Mouse (Mus musculus) hindbrain, embryonic 15.5 days (tissue): ENCODE measurements at regions not wholly inside any gene's neighbourhood (a gene's known extent, or its start where the extent isn't known, plus 50 kb on each side); places are given as distances from the start of the nearest gene placed in this dataset.
A peak's percentile ranks its signal among the peaks of the same experiment; 100 is the strongest.

Source experiments
- ATAC-seq: fragments of 200-750 bp; cut with Nextera tagmentation; 2 replicates; pipeline ENCODE4 v1.8.0; 2017; ENCODE audit warnings: low read depth, moderate number of reproducible peaks, moderate TSS enrichment; ENCODE audit not compliant: low FRiP score
- H3K27ac ChIP-seq: fragments of 300-500 bp; sonication (generic); replicated peaks from 2 replicates; pipeline ENCODE4 v1.5.1; 2015; ENCODE audit warnings: mild to moderate bottlenecking, inconsistent platforms
- H3K27me3 ChIP-seq: fragments of 300-500 bp; sonication (generic); 2 replicates; pipeline ENCODE4 v1.6.1; 2015; ENCODE audit warnings: control low read depth, inconsistent platforms
- H3K36me3 ChIP-seq: fragments of 300-500 bp; sonication (generic); 2 replicates; pipeline ENCODE4 v1.6.1; 2015; ENCODE audit warnings: control low read depth, inconsistent platforms
- H3K4me1 ChIP-seq: fragments of 300-500 bp; sonication (generic); replicated peaks from 2 replicates; pipeline ENCODE4 v1.6.1; 2015; ENCODE audit warnings: control low read depth, inconsistent platforms
- H3K4me2 ChIP-seq: fragments of 300-500 bp; sonication (generic); 2 replicates; pipeline ENCODE4 v1.6.1; 2015; ENCODE audit warnings: moderate library complexity, mild to moderate bottlenecking, inconsistent platforms
- H3K4me3 ChIP-seq: fragments of 300-500 bp; sonication (generic); 2 replicates; pipeline ENCODE4 v1.5.1; 2015; ENCODE audit warnings: mild to moderate bottlenecking, inconsistent platforms
- H3K9ac ChIP-seq: fragments of 300-500 bp; sonication (generic); 2 replicates; pipeline ENCODE4 v1.6.1; 2015; ENCODE audit warnings: inconsistent platforms
- H3K9me3 ChIP-seq: fragments of 300-500 bp; sonication (generic); 2 replicates; pipeline ENCODE4 v1.6.1; 2016; ENCODE audit warnings: control low read depth, inconsistent platforms
- WGBS: fragments of 180-500 bp; shearing (Covaris S2); methylation state at CpG from one replicate; pipeline ENCODE4 v1.1.7; 2015; 5-methylcytosine and 5-hydroxymethylcytosine counted together

- Histone ChIP-seq H3K27me3 (no peaks in the 10 kb centered on the region), H3K4me3 (no peak overlapping the region), H3K4me2 (peak overlapping the region; percentile 26), H3K4me1 (0 out of 2 replicates have a peak, but pooled peaks cover 8% of the 10 kb centered on the region), H3K27ac (no peak overlapping the region), H3K36me3 (no peaks in the 10 kb centered on the region), H3K9me3 (no peaks in the 10 kb centered on the region), H3K9ac (no peak overlapping the region)
- ATAC-seq = no peak; the same call in 1 of the 2 replicates
- WGBS = 26% methylated on average over 12 of the region's 12 CpGs
These were observed 142.4 kb upstream of the Sp8 start for GRCm38 (mm10) chr12:118703730-118704129.

- Histone ChIP-seq H3K27me3 (no peaks in the 10 kb centered on the region), H3K9ac (no peak overlapping the region), H3K4me2 (peak overlapping the region; percentile 26; the same call in 1 of the 2 replicates), H3K27ac (no peak overlapping the region), H3K4me1 (0 out of 2 replicates have a peak, but pooled peaks cover 8% of the 10 kb centered on the region), H3K9me3 (no peaks in the 10 kb centered on the region), H3K4me3 (no peak overlapping the region), H3K36me3 (no peaks in the 10 kb centered on the region)
- 44% methylated on average over 11 of the region's 11 CpGs for WGBS
- no peak for ATAC-seq
These were observed 143.0 kb upstream of the Sp8 start for GRCm38 (mm10) chr12:118703068-118703662.

GRCm38 (mm10) chr12:118701838-118702237, 144.3 kb upstream of the Sp8 start:
- 86% methylated on average over 2 of the region's 2 CpGs for WGBS
- H3K9ac ChIP-seq = no peak overlapping the region

GRCm38 (mm10) chr12:118698110-118698509, 148.0 kb upstream of the Sp8 start:
- Histone ChIP-seq H3K9ac (no peak overlapping the region), H3K27ac (no peak overlapping the region), H3K9me3 (no peaks in the 10 kb centered on the region), H3K27me3 (no peaks in the 10 kb centered on the region), H3K36me3 (no peaks in the 10 kb centered on the region), H3K4me2 (no peak overlapping the region), H3K4me3 (no peak overlapping the region), H3K4me1 (0 out of 2 replicates have a peak, but pooled peaks cover 2% of the 10 kb centered on the region)
- ATAC-seq = no peak

More at GRCm38 (mm10) chr12:118701838-118702237, 144.3 kb upstream of the Sp8 start:
- H3K27ac ChIP-seq = no peak overlapping the region
- H3K4me2 ChIP-seq = no peak overlapping the region
- H3K36me3 ChIP-seq = no peaks in the 10 kb centered on the region
- no peaks in the 10 kb centered on the region for H3K27me3 ChIP-seq
- no peak overlapping the region for H3K4me3 ChIP-seq
- ATAC-seq = no peak
- no peaks in the 10 kb centered on the region for H3K9me3 ChIP-seq
- H3K4me1 ChIP-seq = 0 out of 2 replicates have a peak, but pooled peaks cover 8% of the 10 kb centered on the region

- Histone ChIP-seq H3K9ac (no peak overlapping the region), H3K27me3 (no peaks in the 10 kb centered on the region), H3K4me1 (no peaks in the 10 kb centered on the region), H3K27ac (no peak overlapping the region), H3K36me3 (no peaks in the 10 kb centered on the region), H3K4me2 (no peak overlapping the region), H3K4me3 (no peak overlapping the region), H3K9me3 (no peaks in the 10 kb centered on the region)
- WGBS = 78% methylated on average over 2 of the region's 2 CpGs
- no peak for ATAC-seq
These were observed 151.4 kb upstream of the Sp8 start for GRCm38 (mm10) chr12:118694701-118695100.

GRCm38 (mm10) chr12:118682902-118683301, 163.2 kb upstream of the Sp8 start:
- H3K4me1 ChIP-seq = no peaks in the 10 kb centered on the region
- H3K4me3 ChIP-seq = no peak overlapping the region
- H3K9ac ChIP-seq = no peak overlapping the region
- WGBS = 100% methylated on average over 1 of the region's 1 CpGs
- no peaks in the 10 kb centered on the region for H3K27me3 ChIP-seq
- no peaks in the 10 kb centered on the region for H3K9me3 ChIP-seq
- no peak overlapping the region for H3K4me2 ChIP-seq
- no peaks in the 10 kb centered on the region for H3K36me3 ChIP-seq
- H3K27ac ChIP-seq = no peak overlapping the region
- ATAC-seq = no peak

GRCm38 (mm10) chr12:118677989-118678388, 168.1 kb upstream of the Sp8 start:
- H3K27me3 ChIP-seq = no peaks in the 10 kb centered on the region; the same call in 1 of the 2 replicates
- no peak for ATAC-seq
- H3K4me1 ChIP-seq = no peaks in the 10 kb centered on the region
- WGBS = 85% methylated on average over 4 of the region's 4 CpGs
- no peak overlapping the region for H3K4me2 ChIP-seq
- H3K4me3 ChIP-seq = no peak overlapping the region
- H3K9me3 ChIP-seq = no peaks in the 10 kb centered on the region
- H3K9ac ChIP-seq = no peak overlapping the region
- H3K36me3 ChIP-seq = no peaks in the 10 kb centered on the region
- no peak overlapping the region for H3K27ac ChIP-seq

GRCm38 (mm10) chr12:118661575-118661974, 184.6 kb upstream of the Sp8 start:
- no peaks in the 10 kb centered on the region for H3K9me3 ChIP-seq
- 0 out of 2 replicates have a peak overlapping the region, but pooled peaks have one; percentile 11 for H3K4me2 ChIP-seq
- no peaks in the 10 kb centered on the region for H3K36me3 ChIP-seq
- peaks cover 9% of the 10 kb centered on the region; the same call in 1 of the 2 replicates for H3K4me1 ChIP-seq
- H3K27me3 ChIP-seq = peaks cover 82% of the 10 kb centered on the region
- H3K27ac ChIP-seq = no peak overlapping the region
- no peak overlapping the region for H3K9ac ChIP-seq
- H3K4me3 ChIP-seq = no peak overlapping the region
- WGBS = 9% methylated on average over 9 of the region's 9 CpGs
- ATAC-seq = peak; percentile 59; the same call in 1 of the 2 replicates

GRCm38 (mm10) chr12:118661214-118661486, 185.0 kb upstream of the Sp8 start:
- H3K4me2 ChIP-seq = peak overlapping the region; percentile 9; the same call in 1 of the 2 replicates
- H3K9ac ChIP-seq = no peak overlapping the region
- no peaks in the 10 kb centered on the region for H3K9me3 ChIP-seq
- peaks cover 82% of the 10 kb centered on the region for H3K27me3 ChIP-seq
- no peak overlapping the region for H3K4me3 ChIP-seq
- ATAC-seq = 0 out of 2 replicates have a peak, but pooled peaks have one; percentile 65
- peaks cover 9% of the 10 kb centered on the region; the same call in 1 of the 2 replicates for H3K4me1 ChIP-seq
- no peak overlapping the region for H3K27ac ChIP-seq
- no peaks in the 10 kb centered on the region for H3K36me3 ChIP-seq
- WGBS = 2% methylated on average over 5 of the region's 5 CpGs

- Histone ChIP-seq H3K9me3 (no peaks in the 10 kb centered on the region), H3K36me3 (no peaks in the 10 kb centered on the region), H3K27me3 (peaks cover 82% of the 10 kb centered on the region), H3K4me1 (peaks cover 9% of the 10 kb centered on the region; the same call in 1 of the 2 replicates), H3K9ac (no peak overlapping the region), H3K27ac (no peak overlapping the region), H3K4me2 (peak overlapping the region; percentile 9; the same call in 1 of the 2 replicates), H3K4me3 (no peak overlapping the region)
- no peak for ATAC-seq
- whole genome bisulfite sequencing = 4% methylated on average over 12 of the region's 12 CpGs
These were observed 185.5 kb upstream of the Sp8 start for GRCm38 (mm10) chr12:118660384-118661213.

- H3K9ac ChIP-seq = no peak overlapping the region
- peaks cover 9% of the 10 kb centered on the region; the same call in 1 of the 2 replicates for H3K4me1 ChIP-seq
- no peaks in the 10 kb centered on the region for H3K36me3 ChIP-seq
- peaks cover 87% of the 10 kb centered on the region for H3K27me3 ChIP-seq
- H3K27ac ChIP-seq = no peak overlapping the region
- no peak overlapping the region for H3K4me2 ChIP-seq
- 16% methylated on average over 14 of the region's 14 CpGs for WGBS
- no peaks in the 10 kb centered on the region for H3K9me3 ChIP-seq
- ATAC-seq = no peak; the same call in 1 of the 2 replicates
- no peak overlapping the region for H3K4me3 ChIP-seq
These were observed 186.6 kb upstream of the Sp8 start for GRCm38 (mm10) chr12:118659240-118660120.
